Mouse (Mus musculus) thymus, postnatal 0 days (tissue): ENCODE results near the gene Nckipsd. TPM values are rescaled to one million over a fixed set of nuclear protein-coding genes. Genes with fewer than 3 reads are reported as not detected.

Experiments
- DNase-seq: peaks from one replicate; pipeline ENCODE4 v3.0.0-alpha.2; 2015; ENCODE audit warnings: low spot score
- polyA plus RNA-seq: library from polyadenylated mRNA; unstranded; fragments of >200 nt; fragmentation: Nextera tagmentation; extraction: Ambion mirVana; gene quantifications from 2 replicates; pipeline ENCODE4 v1.2.1, GENCODE M21; 2015

Gene Nckipsd
- polyA plus RNA-seq, 1 experiment from 2014 or later: 5.7 TPM

GRCm38 (mm10) chr9:108799564-108799963 lies 8.6 kb upstream of the Nckipsd start:
- no peak for DNase-seq

- DNase-seq: no peak
Measured at GRCm38 (mm10) chr9:108805768-108806167, 2.4 kb upstream of the Nckipsd start.

GRCm38 (mm10) chr9:108806379-108806778 lies 1.8 kb upstream of the Nckipsd start:
- no peak for DNase-seq

DNA sequence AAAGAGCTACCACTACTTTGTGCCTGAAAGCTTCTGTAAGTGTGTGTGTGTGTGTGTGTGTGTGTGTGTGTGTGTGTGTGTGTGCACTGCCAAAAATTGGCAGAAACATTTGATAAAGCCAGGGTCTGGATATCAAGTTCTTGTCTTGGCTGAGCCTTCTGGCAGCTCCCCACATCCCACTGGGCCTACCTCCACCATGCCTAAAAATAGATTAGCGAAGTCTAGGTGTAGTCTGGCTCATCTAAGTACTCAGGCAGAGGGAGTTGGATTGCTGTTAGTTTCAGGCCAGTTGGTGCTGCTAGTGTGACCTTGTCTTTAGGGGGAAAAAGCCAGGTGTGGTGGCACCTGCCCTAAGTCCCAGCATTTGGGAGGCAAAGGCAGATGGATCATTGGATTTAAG lies 1.3 kb upstream of the Nckipsd start:
- DNase-seq: no peak

GRCm38 (mm10) chr9:108807674-108808073 lies 494 bp upstream of the Nckipsd start:
- no peak for DNase-seq

GRCm38 (mm10) chr9:108809188-108809587 lies 1.0 kb downstream of the Nckipsd start:
- no peak for DNase-seq

- DNase-seq: no peak
Measured at GRCm38 (mm10) chr9:108809723-108810122, 1.6 kb downstream of the Nckipsd start.

DNA sequence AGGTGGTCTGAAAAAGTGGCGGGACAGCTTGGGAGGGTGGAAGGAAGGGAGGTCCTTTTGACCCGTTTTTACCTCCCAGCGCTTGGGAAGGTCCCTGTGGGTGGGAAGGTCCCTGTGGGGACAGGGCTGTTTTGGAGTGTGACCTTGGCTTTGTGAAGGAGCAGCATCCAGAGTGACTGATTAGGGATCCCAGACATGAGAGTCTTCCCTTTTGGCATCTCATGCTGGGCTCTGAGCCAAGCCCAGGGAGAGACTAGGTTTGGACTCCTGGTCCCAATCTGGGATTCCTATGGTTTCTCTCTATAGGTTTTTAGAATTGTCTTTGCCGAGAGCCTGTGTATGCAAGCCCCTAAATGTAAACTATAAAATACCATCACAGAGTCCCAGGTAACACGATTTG lies 2.3 kb downstream of the Nckipsd start:
- no peak for DNase-seq

- DNase-seq: no peak
Measured at GRCm38 (mm10) chr9:108815557-108815956, 7.4 kb downstream of the Nckipsd start.

- peak; percentile 35 for DNase-seq
Measured at GRCm38 (mm10) chr9:108819495-108819894, 11.3 kb downstream of the Nckipsd start.

GRCm38 (mm10) chr9:108820077-108820476 lies 11.9 kb downstream of the Nckipsd start:
- DNase-seq: no peak

DNA sequence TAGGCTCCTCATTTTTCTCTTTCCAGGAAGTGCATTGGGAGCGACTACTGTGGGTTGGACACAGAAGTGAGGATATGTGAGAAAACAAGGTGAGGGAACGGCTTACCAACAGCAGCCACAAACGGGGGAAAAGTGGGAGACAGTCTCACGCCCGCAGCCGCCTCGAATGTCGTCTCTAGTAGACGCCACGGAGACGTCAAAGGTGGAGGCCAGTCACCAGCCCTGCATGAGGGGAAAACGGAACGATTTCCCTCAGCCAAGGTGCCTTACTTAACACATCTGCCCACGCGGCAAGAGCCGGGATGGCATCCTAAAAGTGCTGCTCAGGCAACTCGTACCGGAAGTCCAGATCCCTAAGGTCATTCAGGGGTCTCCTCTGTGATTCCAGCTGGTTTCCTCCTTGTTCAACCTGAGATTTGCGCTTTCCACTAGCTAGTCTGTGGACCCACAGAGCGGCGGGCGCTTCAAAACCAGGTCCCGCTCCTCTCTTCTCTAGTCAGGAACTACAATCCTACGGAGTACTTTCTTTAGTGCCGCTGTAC lies 16.0 kb downstream of the Nckipsd start:
- DNase-seq: no peak

GRCm38 (mm10) chr9:108824755-108825413 lies 16.7 kb downstream of the Nckipsd start:
- no peak for DNase-seq

- DNase-seq: peak; percentile 53
Measured at GRCm38 (mm10) chr9:108825820-108826699, 17.9 kb downstream of the Nckipsd start, which contains the start of gene Celsr3. Celsr3 (plus strand) TSS chr9:108826320.

GRCm38 (mm10) chr9:108826700-108827340 lies 18.7 kb downstream of the Nckipsd start:
- peak; percentile 81 for DNase-seq

DNA sequence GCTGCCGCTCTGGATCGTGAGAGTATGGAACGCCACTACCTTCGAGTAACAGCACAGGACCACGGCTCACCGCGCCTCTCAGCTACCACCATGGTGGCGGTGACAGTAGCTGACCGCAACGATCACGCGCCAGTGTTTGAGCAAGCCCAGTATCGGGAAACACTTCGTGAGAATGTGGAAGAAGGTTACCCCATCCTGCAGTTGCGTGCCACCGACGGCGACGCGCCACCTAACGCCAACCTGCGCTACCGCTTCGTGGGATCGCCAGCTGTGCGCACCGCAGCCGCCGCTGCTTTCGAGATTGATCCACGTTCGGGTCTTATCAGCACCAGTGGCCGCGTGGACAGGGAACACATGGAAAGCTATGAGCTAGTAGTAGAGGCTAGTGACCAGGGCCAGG lies 19.3 kb downstream of the Nckipsd start:
- DNase-seq: no peak

DNA sequence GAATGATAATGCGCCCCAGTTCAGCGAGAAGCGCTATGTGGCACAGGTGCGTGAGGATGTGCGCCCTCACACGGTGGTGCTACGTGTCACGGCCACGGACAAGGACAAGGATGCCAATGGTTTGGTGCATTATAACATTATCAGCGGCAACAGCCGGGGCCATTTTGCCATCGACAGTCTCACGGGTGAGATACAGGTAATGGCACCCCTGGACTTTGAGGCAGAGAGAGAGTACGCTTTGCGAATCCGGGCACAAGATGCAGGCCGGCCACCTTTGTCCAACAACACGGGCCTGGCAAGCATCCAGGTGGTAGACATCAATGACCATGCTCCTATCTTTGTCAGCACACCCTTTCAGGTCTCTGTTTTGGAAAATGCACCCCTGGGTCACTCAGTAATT lies 19.7 kb downstream of the Nckipsd start:
- DNase-seq: no peak

- DNase-seq: no peak
Measured at GRCm38 (mm10) chr9:108831637-108832036, 23.5 kb downstream of the Nckipsd start.

DNA sequence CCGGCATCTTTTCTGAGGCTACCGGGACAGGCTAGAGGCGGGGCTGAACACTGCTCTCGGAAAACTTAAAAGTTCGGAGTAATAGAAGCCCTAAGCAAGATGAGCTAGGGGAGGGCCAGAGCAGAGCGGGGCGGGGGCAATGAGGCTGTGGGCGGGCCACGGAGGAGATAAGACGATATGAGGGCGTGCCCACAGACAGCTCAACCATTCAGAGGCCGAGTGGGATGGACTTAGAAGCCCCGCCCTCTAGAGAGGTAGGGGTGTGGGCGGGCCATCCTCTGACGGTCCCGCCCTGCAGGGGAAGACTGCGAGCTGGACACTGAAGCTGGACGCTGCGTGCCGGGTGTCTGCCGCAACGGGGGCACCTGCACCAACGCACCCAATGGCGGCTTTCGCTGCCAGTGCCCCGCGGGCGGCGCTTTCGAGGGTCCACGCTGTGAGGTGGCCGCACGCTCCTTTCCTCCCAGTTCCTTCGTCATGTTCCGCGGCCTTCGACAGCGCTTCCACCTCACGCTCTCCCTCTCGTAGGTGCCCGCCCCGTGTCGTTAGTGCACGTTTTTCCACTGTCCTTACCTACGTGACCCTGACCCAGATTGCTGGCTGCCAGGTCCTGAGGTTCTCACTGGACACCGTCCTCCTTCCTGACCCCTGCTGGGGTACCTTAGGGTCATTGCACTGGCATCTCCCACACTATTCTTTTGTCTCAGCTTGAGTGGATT lies 24.4 kb downstream of the Nckipsd start:
- peak; percentile 72 for DNase-seq

GRCm38 (mm10) chr9:108842989-108843388 lies 34.8 kb downstream of the Nckipsd start:
- no peak for DNase-seq

DNA sequence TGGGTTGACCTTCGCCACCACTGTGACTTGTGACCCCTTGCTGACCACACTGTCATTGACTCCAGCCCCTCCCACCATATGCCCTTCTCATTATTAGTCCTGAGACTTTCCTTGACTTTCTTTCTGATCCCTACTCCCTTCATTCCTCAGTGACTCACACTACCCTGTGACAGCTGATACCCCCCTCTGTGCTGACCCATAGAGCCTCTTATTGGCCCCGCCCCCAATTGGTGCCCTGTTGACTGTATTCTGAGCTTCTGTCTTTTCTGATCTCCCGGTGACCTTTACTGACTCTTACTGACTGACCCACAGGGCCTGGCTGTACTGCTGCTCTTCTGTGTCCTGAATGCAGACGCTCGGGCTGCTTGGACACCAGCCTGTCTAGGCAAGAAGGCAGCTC lies 37.2 kb downstream of the Nckipsd start:
- DNase-seq: no peak
